Mouse (Mus musculus) hindlimb bud, embryonic 11.5 days (tissue): ENCODE data around the gene Rnf215.
A peak's percentile ranks its signal among the peaks of the same experiment; 100 is the strongest.
"Not testable (repeated sequence)": the region's sequence is repeated elsewhere in the genome, so short reads cannot be mapped to it uniquely, and the experiment has no call there.

Experiments used
- DNase-seq: peaks from one replicate; pipeline ENCODE4 v3.0.0-alpha.2; 2012; ENCODE audit warnings: low read depth, low spot score; ENCODE audit errors: extremely low spot score

Rnf215 gene

DNA sequence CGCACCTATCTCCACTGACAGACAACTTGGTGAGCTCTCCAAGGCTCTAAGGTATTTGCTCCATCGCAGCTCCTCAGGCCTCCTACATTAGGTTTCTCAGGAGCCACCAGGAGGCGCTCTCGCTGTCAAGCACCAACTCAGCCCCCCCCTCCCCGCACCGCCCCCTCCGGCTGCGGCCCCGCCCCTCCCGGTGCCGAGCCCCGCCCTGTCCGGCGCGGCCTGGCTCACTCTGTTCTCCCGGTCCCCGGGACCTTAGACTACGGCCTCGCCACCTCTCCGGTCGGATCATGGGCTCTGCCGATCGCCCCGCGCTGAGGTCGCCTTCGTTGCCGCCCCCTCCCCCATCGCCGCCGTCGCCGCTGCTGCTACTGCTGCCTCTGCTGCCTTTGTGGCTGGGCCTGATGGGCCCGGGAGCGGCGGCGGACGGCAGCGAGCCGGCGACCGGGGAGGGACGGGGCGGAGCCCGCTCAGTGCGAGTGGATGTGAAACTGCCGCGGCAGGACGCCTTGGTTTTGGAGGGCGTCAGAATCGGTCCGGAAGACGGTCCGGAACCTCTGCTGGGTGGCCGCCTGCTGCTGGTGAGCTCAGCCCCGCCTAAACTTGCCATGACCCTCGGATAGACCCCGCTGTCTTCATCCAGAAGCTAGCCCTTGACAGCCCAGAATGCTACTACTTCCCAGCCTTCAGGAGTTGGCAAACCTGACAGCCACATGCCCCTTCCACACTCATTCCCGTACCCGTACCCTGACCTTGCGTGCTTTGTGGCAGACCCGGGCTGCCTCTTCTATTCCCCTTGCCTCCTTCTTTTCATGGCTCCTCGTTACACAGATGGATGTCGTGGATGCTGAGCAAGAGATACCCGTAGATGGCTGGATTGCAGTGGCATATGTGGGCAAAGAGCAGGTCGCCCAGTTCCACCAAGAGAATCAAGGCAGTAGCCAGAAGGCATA is at the start of gene Rnf215:
TSS of gene Rnf215 (plus strand) at position 217 of the 950 bp plus-strand sequence.
- DNase-seq: peak; percentile 70

DNA sequence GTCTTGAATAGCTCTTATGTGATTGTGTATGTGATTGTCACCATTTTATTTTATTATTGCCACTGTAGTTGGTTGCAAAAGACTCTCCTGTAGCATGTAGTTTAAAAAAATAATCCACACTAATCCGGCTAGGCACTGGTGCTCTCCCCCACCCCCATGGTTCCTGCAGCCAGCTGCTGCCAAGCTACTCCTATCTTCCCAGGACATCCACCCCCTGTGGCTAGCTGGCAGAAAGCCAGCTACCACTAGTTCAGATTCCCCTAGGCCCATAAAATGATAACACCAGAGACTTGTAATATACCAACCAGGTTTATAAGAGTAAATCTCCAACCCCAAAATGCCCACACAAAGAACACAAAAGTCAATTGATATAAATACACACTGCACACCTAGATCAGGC is 48.8 kb upstream of the Rnf215 start:
- no peak for DNase-seq

DNA sequence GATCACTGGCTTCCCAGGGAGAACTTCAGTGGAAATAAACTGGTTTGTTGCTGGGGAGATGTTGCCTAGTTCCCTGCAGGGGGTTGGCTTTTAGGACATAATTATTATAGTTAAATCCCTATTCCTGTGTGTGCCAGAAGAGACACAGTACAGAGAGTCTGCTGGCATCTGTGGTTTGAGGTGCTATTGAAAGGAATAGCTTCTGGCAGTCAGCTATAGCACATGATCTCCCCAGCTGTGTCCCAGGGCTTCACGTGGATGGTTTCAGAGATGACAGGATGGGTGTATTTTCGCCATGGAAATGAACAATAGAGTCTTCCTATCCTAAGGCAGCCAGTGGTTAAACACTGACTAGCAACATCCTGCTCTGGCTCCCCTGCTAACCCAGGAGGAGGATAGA is 47.7 kb upstream of the Rnf215 start:
- no peak for DNase-seq

DNA sequence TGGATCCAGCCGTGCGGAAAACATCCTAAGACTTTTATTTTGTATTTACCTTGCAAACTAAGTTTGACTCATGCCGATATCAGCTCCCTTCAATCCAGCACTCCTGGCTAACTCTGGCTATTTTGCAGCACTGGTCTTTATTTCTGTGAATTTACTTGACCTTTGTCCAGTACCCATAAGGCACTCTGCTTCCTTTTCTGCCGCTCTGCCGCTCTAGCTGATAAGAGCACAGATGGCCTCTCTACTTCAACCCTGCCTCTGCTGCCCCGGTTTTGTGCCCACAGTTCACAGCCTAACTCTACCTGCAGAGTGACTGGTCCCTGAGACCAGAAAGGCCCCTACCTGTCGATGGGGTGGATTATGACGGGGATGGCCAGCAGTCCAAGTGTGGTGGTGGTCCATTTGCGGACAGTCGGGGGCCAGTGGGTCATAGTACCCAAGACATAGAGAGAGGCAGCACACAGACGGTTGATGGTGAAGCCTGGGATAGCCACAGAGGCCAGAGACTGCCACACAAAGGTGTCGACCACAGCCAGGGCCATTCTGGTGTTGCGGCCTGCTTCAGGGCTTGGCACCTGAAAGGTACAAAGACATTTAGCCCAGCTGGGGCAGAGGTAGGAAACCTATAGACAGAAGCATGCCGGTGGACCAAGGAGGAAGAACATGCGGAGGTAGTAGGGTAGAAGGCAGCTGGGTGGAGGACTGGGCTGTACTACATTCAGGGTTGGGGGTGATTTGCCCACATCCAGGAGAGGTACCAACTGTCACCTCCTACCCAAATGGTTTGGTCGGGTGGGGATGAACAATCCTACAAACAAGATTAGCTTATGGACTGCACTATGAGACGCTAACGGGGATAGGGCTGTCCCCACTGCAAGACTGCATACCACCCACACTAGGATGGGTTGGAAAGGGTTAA is 41.3 kb upstream of the Rnf215 start:
- no peak for DNase-seq

DNA sequence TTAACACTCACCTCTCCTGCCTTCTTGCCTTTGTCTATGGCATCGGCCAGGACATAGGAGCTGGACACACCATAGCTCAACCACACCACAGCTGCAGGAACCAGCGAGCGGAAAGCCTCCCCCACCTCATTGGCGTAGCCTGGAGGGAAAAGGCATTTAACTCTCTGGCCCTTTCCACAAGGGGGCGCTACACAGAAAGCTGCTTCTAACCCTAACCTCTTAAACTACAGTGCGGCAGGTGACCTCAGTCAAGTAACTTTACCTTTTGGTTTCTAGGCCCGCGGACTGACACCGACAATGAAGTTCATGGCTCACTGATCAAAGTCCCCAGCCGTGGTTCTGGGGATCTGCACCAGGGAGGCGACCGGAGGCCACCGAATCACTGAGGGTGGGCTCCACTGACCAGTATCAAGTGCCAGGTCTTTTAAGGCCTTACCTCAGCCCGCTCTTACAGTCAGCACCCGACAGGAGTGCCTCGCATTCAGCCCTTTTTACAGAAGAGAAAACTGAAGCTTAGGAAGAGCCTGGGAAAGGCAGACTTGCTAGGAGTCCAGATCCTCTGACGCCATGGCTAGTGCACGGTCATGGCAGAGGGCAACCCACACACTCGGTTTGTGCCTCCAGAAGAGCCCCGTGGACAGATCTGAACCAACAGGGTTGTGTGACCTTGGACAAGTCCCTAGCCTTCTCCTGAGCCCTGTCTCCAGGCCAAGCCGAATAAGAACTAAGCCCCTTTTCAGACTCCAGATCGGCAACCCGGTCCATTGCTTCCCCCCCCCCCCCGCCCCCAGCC is 40.4 kb upstream of the Rnf215 start:
- no peak for DNase-seq

DNA sequence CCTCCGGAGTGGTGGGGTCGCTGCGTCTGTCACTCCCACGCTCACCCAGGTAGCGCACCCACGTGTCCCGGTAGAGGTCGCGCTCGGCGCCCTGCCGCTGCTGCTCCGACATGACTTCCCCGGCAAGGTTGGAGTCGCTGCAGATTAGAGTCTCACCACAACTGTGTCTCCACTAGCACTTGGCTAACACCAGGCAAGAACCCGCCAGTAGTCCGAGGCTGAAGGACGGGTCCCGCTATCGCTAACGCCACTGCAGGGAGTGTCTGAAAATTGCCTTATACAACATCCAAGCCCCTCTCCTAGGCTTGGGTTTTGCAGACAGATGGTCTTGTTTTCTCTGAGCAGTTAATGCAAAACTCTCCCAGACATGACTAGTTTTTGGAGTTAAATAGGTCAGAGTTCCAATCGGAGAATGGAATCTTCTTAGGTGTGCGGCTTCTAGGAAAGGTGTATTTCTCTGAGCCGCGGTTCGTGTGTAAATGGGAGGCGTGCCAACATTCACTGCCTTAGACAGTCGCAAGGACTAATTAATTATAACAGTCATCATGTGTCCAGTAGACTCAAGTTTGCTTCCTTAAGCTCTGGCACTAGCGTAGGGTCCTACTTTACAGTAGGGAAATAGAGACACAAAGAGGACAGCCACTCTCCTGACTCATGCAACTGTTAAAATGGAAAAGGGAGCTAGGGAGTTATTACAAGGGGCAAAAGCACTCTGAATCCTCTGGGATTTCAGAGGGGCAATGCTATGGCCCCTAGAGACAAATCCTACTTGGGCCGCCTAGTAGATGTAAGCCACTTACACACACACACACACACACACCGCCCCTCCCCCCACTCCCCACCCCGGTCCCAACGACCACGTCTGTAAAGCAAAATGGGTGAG is 39.6 kb upstream of the Rnf215 start, which contains the start of gene Mtfp1:
TSS of gene Mtfp1 (minus strand) at position 275 of the 883 bp plus-strand sequence.
- DNase-seq: no peak

DNA sequence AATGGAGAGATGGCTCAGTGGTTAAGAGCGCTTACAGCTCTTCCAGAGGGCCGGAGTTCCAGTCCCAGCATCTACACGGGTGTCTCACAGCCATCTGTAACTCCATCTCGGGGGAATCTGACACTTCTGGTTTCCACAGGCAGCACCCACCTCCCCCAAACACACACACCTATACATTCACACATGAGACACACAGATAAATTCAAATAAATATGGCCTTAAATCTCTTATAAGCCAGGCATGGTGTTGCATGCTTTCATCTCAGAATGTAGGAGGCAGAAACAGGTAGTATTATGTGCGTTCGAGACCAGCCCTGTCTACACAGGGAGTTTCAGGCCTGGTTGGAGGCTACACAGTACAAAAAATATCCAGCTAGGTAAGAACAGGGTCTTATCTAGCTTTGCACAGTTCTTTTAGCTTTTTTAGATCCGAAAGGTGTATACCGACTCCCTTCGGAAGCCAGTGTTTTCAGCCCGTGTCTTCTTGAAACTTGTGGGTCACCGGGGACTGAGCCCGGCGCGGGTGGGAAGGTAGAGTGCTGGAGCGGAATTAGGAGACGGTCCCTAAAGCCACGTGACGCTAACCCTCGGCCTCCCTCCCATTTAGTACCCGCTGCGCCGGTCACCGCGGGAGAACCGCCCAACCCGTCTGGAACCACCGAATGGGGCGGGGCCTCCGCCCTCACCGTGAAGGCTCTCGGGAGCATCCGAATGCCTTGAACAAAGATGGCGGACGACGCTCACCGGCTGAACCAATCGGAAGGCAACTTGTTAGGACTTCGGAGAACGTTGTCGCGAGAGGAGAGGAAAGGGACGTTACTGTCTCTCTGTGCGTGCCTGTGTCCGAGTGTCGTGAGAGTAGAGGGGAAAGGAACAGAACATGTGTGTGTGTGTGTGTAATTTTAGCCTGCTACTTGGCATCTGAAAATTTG is 38.7 kb upstream of the Rnf215 start:
- peak; percentile 96 for DNase-seq

DNA sequence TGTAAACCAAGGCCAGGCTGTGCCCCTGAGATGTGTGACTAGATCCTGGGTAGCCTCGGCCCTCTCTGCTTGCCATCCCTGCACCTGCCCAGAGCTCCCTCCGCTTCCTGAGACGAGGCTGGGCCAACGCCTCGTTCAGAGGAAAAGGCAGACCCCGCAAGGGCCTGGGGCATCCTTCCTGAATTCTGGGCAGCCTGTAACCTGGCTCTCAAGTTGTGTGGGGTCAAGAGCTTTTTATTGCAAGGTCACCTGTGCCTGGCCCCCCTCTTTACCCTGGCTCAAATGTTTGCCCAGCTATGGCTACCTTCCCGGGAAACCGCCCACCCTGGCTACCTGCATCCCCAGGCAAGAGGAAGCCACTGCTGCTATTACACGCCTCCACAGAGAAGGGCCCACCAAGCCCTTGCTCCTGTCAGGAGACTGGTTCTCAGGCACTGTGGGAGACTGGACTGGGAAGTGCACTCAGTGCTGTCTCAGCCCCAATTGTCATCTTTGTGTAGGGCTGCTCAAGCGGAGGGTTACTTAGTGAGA is 37.8 kb upstream of the Rnf215 start:
- DNase-seq: no peak

DNA sequence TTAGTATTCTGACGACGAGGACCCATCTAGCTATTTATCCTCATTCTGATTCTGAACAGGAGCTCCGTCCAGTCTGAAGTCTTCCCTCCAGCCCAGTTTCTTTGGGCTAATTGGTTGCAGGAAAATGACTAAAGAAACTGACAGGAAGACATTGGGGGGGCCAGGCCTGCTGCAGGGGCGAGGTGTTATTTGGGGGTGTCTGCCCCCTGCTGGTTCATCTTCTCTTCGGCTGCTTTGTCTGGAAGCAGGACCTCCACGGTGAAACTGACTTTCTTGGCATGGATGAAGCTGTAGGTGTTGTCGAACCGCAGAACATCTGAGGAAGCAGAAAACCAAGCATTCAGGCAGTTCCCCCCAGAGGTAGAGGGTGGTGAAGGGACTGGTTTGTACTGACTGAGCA is 36.9 kb upstream of the Rnf215 start:
- DNase-seq: no peak

DNA sequence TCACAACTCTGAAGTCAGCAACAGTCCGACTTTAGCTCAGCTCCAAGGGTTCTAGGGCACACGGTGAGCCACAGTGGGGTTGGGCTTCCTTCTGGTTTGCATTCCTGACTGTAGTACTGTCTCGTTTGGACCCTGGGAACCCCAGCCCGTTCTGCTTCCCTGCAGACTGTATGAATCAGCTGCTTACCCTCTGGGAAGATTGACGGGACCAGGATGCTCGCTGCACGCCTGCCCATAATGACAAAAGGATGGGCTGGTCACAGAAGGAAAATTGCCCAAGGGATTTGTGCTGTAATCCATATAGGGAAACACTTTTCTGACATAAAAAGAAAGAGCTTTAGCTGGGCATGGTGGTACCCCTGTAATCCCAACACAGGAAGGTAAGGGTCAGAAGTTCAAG is 36.2 kb upstream of the Rnf215 start:
- no peak for DNase-seq

DNA sequence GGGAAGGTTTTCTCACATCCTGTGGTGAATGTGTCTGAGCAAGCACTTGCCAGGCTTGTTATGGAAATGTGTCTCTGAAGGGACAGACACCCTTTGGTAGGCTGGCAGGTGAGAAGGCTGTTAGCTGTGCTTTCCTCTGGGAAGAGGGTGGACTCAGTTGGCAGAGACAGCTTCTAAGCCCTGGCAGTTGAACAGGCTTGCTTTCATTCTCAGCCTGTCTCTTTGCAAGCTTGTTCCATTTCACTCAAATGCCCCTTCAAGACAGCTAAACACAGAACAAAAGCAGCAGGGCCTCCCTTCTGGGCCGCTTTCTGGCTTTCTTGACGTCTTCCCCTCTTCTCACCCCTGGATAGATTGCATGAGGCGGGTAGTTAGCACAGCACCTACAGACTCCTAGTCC is 35.6 kb upstream of the Rnf215 start:
- DNase-seq: no peak

DNA sequence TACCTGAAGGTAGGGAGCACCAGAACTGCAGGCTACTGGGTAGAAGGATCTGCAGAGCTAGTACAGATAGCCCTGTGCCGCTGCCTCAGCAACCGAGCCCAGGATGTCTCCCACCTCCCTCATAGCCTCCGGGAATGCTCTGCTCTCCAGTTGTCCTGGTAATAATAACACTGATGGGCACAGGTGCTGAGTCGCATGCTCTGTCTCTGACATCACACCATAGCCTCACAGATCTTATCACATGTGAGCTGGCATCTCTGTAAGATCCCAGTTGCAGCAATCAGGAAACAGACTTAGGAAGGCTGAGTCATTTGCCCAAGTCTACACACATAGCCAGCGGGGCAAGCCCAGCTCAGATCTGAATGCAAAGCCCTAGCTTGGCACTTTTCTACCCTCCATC is 33.2 kb upstream of the Rnf215 start:
- DNase-seq: no peak

DNA sequence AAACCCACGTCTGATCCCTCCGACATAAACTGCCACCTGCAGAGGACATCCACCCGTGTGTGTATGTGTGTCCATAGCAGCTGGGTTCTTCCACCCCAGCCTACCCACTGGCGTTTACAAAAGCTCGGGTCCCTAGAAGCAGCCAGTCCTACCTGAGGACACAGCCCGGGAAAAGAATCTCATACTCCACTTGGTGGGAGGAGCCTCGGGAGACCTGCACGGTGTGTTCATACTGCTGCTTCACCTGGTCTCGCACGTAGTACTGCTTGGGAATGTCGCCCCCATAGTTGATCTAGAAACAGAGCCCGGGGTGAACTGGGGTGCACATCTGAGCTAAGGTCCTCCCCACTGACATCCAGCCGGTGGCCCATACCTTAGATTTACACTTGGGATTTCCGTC is 31.5 kb upstream of the Rnf215 start:
- no peak for DNase-seq

DNA sequence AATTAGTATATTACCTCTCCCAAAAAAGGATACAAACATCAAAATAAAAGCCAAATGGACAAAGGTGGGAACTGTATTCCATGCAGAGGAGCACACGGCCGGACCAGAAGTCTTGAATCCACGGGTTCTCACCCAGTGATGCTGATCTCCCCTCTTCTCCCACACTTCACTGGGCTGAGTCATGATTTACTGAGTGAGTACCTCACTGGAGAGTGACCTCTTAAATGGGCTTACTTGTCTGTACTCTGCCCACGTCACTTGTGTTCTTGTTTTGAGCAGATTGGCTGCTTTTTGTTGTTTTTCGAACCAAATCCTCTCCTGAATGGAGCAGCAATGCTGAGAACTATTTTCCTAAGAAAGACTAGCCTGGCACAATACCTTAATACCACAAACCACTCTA is 30.0 kb upstream of the Rnf215 start:
- DNase-seq: no peak

DNA sequence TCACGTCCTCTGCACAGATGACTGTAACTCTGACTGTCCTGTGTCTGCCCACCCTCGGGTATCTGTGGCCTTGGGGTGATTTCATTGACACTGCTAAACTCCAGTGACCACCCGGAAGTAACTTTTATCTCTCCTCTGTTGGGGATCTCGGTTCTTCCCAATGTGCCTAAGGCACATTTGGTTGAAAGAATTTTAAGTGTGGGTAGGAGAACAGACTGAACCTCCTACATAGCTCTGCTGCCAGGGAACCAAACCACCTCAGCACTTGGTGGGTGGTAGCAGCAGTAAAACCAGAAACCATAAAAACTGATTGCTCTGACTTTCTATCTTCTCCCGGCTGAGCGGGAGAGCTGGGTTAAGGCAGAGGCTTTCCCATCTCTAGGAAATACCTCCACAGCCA is 29.6 kb upstream of the Rnf215 start:
- no peak for DNase-seq

DNA sequence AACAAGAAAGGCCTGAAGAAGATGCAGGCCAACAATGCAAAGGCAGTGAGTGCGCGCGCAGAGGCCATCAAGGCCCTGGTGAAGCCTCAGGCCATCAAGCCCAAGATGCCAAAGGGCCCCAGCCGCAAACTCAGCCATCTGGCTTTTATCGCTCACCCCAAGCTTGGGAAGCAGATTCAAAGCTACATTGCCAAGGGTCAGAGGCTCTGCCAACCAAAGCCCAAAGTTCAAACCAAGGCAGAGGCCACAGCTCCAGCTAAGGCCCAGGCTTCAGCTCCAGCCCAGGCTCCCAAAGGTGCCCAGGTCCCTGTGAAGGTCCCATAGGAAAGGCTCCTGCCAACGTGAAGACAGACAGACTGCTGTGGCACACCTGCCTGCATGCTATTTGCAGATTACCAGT is 27.1 kb upstream of the Rnf215 start:
- not testable (repeated sequence) for DNase-seq

DNA sequence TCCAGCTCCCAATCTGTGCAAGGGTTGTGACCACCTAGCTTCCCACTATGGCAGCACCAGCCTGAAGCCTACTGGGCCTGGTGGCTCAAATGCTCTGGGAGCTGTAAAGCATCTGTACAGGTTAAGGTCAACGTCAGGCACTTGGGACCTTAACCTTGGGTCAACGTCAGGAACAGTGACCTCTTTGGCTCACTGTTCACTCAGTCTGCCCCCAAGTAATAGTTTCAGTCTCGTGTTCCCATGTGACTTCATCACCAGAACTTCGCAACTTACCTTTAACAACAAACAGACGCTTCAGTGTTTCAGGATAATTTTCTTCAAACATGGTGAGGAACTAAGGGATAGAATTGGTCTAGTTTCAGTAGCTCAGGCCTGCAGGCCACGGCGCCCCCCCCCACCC is 26.3 kb upstream of the Rnf215 start:
- DNase-seq: no peak

DNA sequence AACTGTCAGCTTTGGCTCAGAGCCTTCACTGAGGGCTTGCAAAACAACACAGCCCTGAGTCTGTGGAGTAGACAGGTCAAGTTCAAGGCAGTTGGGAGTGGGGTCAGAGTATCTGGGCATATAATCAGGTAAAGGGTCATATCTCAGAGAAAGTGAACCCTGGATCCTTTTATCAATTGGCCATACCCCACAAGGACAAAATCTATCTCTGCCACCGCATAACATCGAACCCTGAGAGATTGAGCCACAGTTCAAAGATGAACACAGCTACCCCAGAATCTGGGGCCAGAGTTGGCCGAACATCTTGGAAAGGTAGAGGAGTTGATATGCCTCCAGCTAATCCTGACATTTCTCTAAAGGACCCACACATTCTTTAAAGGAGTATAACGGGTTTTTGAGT is 23.0 kb upstream of the Rnf215 start:
- DNase-seq: no peak

DNA sequence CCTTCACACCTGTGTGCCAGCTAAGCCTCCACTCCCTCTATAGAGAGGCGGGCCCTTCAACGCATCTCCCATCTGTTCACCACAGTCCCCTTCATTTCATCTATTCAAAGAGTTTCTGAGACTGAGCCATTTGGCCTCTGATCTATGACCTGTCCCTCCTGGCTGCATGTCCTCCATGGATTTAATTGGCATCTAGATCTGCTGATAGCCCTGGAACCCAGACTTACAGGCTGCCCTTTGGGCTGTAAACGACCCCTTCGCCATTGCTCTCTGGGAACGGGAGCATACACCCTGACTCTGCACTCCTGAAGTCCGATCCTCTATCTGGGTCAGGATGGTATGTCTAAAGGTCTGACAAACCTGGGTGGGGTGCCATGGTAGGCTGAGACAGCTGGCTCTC is 22.1 kb upstream of the Rnf215 start:
- DNase-seq: no peak
